Mouse (Mus musculus) liver, adult 2 months (tissue): ENCODE measurements around the gene Bcl11a.

Experiments
- CTCF ChIP-seq: fragments of 200-500 bp; IDR thresholded peaks from 2 replicates; pipeline ENCODE4 v1.5.1; 2011; ENCODE audit warnings: low read depth, low read length, control low read depth
- POLR2A ChIP-seq: fragments of 200-500 bp; IDR thresholded peaks from 2 replicates; pipeline ENCODE4 v1.6.1; 2011; ENCODE audit warnings: low read length, control low read depth; ENCODE audit not compliant: insufficient read depth; ENCODE audit errors: extremely low read depth

DNA sequence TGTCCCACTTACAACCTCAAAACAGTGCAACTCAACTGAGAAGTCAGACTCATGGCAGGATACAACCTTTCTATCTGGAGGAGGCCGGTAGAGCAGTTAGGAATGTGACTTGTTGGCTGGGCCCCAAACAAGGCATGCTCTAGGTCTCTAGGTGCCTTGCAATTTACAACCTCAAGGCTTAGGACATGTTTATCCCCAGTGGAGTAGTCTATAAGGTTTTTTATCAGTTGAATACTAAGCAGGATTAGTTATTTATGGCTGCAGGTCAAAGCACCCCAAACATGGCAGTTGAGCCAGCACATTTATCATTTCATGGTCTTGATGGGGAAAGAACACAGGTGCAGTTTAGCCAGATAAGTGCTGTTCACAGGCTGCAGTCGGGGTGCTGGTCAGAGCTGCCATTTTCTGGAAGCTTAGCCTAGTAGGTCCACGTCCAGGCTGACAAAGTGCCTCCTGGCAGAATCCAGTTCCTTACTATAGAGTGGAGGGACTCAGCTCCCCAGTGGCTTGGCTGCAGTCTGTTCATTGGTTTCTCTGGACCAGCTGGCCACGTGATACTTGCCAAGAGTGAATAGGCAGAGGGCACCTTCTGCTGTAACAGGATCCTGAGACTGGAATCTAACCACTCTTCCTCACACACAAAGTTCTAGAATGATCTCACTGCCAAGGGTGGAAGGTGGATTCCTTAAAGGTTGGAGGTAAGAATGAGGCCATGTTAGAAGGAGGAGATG is 118.8 kb downstream of the Bcl11a start:
- no peak for TF ChIP-seq POLR2A
- no peak for TF ChIP-seq CTCF
